Mouse (Mus musculus) mature B cell (primary cell): Measurements from ENCODE around the gene Cyp4f17.
"Not testable (repeated sequence)": the region's sequence is repeated elsewhere in the genome, so short reads cannot be mapped to it uniquely, and the experiment has no call there.

Experiments used
- in situ Hi-C: fragments of 300-500 bp; cut with MboI; formaldehyde crosslinking; loops from 2 replicates; pipeline ENCODE4 v1.14.3; 2019

Gene Cyp4f17

GRCm38 (mm10) chr17:32505851-32506728, at the start of gene Cyp4f17:
Gene Cyp4f17 (plus strand): TSS chr17:32506050.
- in situ Hi-C loops, result no loop called here

- in situ Hi-C loops, result no loop called here
Measured at GRCm38 (mm10) chr17:32468494-32468893, 37.4 kb upstream of the Cyp4f17 start.

DNA sequence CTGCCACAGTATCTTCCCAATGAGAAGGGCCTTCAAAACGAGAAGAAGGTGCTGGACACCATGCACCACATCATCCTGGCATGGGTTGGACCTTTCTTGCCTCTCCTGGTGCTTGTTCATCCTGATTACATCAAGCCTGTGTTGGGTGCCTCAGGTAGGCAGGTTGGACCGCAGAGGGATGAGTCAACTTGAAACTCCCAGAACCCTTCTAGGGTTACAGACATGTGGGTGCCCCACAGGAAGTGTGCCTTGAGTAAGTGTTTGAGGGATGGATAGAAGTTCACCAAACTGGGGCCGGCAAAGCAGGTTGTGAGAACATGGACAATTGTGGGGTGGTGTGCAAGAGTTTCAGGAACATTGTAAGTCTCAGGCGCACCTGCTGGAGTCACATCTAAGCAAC, 35.1 kb upstream of the Cyp4f17 start:
- in situ Hi-C loops, result no loop called here

GRCm38 (mm10) chr17:32472176-32472575, 33.7 kb upstream of the Cyp4f17 start:
- in situ Hi-C loops, result no loop called here

DNA sequence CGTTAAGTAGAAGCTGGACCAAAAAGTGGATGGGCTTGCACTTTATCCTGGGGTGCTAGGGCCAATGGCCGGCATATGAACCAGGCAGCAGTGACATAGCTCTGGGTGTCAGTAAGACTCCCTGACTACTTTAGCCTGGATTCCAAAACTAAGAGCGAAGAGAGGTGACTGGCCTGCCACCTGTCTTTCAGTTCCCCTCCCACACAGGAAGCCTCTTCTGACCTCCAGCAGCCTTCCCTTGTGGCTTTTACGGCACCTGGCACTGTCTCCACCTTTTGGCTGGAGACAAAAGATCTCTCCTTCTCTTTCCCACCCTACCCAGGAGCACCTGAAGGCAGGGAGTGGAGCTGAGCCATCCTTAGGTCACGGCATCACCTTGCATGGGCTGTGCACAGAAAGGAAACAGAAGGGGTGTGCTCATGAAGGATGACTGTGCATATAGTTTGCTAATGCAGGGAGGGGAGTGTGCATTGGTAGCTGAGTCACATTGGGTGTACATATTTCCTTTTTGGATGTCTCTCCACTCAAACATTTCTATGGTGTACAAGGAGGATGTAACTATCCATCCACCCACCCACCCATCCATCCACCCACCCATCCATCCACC, 30.8 kb upstream of the Cyp4f17 start:
- in situ Hi-C loops, result no loop called here

- in situ Hi-C loops, result no loop called here
Measured at GRCm38 (mm10) chr17:32477204-32477603, 28.6 kb upstream of the Cyp4f17 start.

GRCm38 (mm10) chr17:32478727-32479126, 27.1 kb upstream of the Cyp4f17 start:
- in situ Hi-C loops, result no loop called here

DNA sequence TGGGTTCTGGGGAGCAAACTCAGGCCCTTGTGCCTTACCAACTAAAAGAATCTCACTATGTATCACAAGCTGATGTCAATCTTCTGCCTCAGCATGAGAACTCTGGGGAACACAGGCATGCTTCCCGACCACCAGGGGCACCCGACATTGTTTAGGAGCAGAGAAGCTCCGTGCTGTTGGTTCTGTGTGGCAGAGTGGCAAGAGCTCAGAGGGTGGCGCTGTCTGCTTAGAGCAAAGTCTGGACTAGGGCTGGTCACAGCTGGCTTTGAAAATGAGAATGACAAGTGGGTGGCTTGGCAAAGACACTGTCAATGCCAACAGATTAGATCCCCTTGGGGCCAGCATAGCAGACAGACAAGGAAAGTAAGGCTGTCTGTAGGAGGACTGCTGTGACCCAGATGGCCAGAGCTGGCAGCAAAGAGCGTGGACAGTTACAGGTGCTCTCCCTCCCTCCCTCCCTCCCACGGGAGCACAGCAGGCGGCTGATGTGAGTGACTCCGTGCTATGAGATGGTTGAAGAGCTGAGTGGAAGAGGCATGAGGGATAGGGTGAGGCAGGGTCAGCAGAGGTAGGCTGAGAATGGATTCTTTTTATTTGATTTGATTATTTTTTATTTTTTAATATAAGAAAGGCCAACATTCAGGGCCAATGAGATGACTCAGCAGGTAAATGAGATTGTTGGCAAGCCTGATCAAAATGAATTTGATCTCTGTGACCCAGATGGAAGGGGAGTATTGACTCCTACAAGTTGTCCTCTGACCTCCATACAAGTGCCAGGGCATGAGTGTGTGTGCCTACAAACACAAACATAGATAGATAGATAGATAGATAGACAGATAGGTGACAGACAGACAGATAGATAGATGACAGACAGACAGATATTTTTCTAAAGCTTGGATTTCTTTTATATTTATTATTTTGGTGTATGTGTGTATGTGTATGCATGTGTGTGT, 26.0 kb upstream of the Cyp4f17 start:
- in situ Hi-C loops, result no loop called here

- in situ Hi-C loops, result no loop called here
Measured at GRCm38 (mm10) chr17:32481766-32482165, 24.1 kb upstream of the Cyp4f17 start.

GRCm38 (mm10) chr17:32483200-32483599, 22.6 kb upstream of the Cyp4f17 start:
- in situ Hi-C loops, result no loop called here

- in situ Hi-C loops, result loop anchor here (10.0 kb wide), 1 partner anchor 148 kb away; no protein-coding TSS in a partner anchor
Measured at GRCm38 (mm10) chr17:32492349-32492980, 13.4 kb upstream of the Cyp4f17 start.

DNA sequence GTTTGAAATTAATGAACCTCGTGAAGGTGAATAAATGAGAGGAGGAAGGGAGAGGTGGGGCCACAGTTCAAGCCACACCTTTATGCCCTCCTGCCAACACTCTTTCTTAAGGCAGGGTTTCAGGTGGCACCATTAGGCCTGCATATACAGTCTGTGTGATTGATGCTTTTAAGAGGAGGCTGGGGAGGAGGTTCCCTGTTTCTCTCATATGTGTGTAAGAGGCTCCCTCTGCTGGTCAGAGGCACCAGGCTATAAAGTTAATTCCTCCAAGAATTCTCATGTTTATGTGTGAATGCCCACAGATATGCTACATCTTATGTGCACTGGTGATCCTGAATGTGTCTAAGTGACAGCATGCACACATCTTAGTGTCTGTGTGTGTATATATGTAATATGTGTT, 11.2 kb upstream of the Cyp4f17 start:
- in situ Hi-C loops, result loop anchor here (10.0 kb wide), 1 partner anchor 150 kb away; no protein-coding TSS in a partner anchor

DNA sequence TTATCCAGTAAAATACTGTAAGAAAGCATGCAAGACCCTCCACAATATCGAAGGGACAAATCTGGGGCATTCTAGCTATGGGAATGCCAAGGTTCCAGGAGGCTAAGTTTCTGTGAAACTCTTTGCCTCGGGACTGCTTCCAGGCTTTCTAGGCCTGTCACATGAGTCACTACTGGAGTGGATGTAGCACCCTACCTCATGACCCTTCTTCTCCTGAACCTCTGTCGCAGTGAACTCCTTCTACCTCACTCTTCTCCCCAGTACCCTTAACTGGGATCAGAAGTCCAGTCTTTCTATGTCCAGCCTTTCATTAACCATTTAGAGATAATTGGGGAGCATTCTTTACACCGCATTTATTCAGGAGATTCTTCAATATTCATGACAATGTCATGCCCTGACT, 5.3 kb upstream of the Cyp4f17 start:
- in situ Hi-C loops, result not testable (repeated sequence)

DNA sequence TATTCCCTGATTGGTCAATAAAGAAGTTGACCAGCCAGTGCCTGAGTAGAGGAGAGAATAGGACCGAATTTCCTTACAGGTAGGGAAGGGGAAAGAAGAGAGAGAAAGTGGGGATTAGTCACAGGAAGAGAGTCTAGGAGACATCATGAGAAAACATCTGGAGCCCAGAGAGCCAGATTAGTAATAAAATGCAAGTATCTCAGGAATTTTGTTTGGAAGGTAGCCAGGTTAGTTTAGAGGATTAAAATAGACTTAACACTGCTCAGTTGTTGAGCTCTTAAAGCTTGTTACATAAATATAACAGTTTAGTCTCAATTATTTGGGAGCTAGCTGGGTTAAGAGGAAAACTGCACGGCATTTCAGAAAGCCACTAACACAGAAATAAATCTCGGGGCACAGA, 4.8 kb upstream of the Cyp4f17 start:
- in situ Hi-C loops, result no loop called here

DNA sequence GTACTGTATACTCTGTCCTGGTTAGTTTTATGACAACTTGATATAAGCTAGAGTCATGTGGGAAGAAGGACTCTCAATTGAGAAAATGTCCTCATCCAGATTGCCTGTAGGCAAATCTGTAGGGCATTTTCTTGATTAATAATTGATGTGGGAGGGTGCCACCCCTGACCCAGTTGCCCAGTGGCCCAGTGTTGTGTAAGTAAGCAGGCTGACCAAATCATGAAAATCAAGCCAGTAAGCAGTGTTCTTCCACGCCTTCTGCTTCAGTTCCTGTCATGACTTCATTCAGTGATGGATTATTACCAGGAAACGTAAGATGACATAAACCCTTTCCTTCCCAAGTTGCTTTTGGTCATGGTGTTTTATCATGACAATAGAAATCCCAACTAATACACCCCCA, 2.7 kb upstream of the Cyp4f17 start:
- in situ Hi-C loops, result no loop called here

- in situ Hi-C loops, result no loop called here
Measured at GRCm38 (mm10) chr17:32506729-32507245, 937 bp downstream of the Cyp4f17 start.

GRCm38 (mm10) chr17:32516126-32516525, 10.3 kb downstream of the Cyp4f17 start:
- in situ Hi-C loops, result no loop called here

GRCm38 (mm10) chr17:32521981-32522380, 16.1 kb downstream of the Cyp4f17 start:
- in situ Hi-C loops, result no loop called here

DNA sequence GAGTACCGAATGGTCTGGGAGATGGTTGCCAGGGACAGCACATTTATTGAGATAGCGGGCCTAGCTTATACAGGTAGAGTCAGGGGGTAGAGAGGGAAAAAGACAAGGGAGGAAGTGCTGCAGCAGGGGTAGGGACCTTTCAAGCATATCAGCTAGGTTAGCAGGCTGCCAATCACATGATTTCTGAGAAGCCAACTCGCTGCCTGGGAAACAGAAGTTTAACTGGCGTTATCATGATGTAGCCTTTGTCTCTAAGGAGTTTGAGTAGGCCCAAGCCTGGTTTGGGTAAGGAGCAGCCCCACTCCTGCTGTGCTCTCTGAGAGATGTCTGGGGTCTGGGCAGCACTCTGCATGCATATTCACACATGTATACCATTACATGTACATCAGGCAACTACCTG, 16.5 kb downstream of the Cyp4f17 start:
- in situ Hi-C loops, result no loop called here

DNA sequence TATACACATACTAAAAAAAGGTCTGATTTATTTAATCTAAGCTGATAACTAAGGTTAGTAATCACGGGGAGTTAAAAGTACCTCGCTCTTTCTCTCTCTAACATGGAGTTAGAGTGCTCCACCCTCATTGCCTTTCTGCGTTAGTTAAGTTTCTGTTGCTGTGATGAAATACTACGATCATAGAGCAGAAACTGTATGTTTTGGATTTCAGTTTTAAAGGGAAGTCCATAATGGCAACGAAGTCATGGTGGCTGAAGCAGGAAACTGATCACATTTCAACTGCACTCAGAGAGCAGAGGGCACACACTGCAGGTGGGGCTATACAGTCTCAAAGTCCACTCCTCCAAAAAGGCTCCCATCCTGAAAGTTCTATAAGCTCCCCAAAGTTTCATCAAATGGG, 17.0 kb downstream of the Cyp4f17 start:
- in situ Hi-C loops, result no loop called here

GRCm38 (mm10) chr17:32523895-32524294, 18.0 kb downstream of the Cyp4f17 start:
- in situ Hi-C loops, result no loop called here
